Mouse (Mus musculus) ES-E14 (cell line): Measurements from ENCODE around the gene Mydgf.

Experiments used
- CHD2 ChIP-seq: IDR thresholded peaks from 2 replicates; pipeline ENCODE4 v1.6.1; 2014; ENCODE audit warnings: mild to moderate bottlenecking, low read depth, low read length, inconsistent platforms
- HCFC1 ChIP-seq: IDR thresholded peaks from 2 replicates; pipeline ENCODE4 v1.6.1; 2012; ENCODE audit warnings: low read length, inconsistent platforms, borderline replicate concordance; ENCODE audit not compliant: insufficient read depth
- MAFK ChIP-seq: IDR thresholded peaks from 2 replicates; pipeline ENCODE4 v1.6.1; 2014; ENCODE audit warnings: mild to moderate bottlenecking, low read depth, low read length, inconsistent platforms; ENCODE audit not compliant: insufficient read depth
- ZC3H11A ChIP-seq: IDR thresholded peaks from 2 replicates; pipeline ENCODE4 v1.6.1; 2012; ENCODE audit warnings: low read depth, mild to moderate bottlenecking, inconsistent platforms, low read length, borderline replicate concordance
- ZNF384 ChIP-seq: IDR thresholded peaks from 2 replicates; pipeline ENCODE4 v1.6.1; 2012; ENCODE audit warnings: low read depth, low read length, inconsistent platforms

GRCm38 (mm10) chr17:56144546-56144945, 39.2 kb downstream of the Mydgf start:
- TF ChIP-seq ZC3H11A (no peak), ZNF384 (no peak), HCFC1 (no peak), CHD2 (no peak), MAFK (no peak)
